Mouse (Mus musculus): Measurements from ENCODE around the gene Gpbp1. TPM values are rescaled to one million over a fixed set of nuclear protein-coding genes. Genes with fewer than 3 reads are reported as not detected.

Gpbp1 gene
- polyA plus RNA-seq, 1 experiment = 53.0 TPM

GRCm38 (mm10) chr13:111491046-111491756 is 1.3 kb upstream of the Gpbp1 start:
- 36% methylated on average over 13 of the region's 13 CpGs for WGBS
- Histone ChIP-seq H3K27ac (ENCODE audit: insufficient read depth, low read length) (no peak overlapping the region), H3K4me1 (ENCODE audit: control insufficient read depth, insufficient read depth, low read length) (no peaks in the 10 kb centered on the region; the same call in 1 of the 2 replicates), H3K4me3 (replicated peaks; ENCODE audit: insufficient read depth, low read depth, low read length) (no peak overlapping the region), H3K27me3 (ENCODE audit: control insufficient read depth, insufficient read depth, low read length) (no peaks in the 10 kb centered on the region)
- no peak for DNase-seq
- TF ChIP-seq POLR2A (IDR thresholded peaks at IDR 0.05; ENCODE audit: borderline replicate concordance, insufficient read depth, low read length) (no peak), CTCF (IDR thresholded peaks at IDR 0.05; ENCODE audit: borderline replicate concordance, insufficient read depth, low read depth, low read length) (no peak)

- peaks cover 2% of the 10 kb centered on the region; the same call in 1 of the 2 replicates for H3K4me1 ChIP-seq (ENCODE audit: control insufficient read depth, insufficient read depth, low read length)
- WGBS = under 1% methylated on average over 18 of the region's 33 CpGs
- no peak for DNase-seq
- peak overlapping the region; percentile 77 for H3K4me3 ChIP-seq (replicated peaks; ENCODE audit: insufficient read depth, low read depth, low read length)
- TF ChIP-seq CTCF (IDR thresholded peaks at IDR 0.05; ENCODE audit: borderline replicate concordance, insufficient read depth, low read depth, low read length) (no peak), POLR2A (IDR thresholded peaks at IDR 0.05; ENCODE audit: borderline replicate concordance, insufficient read depth, low read length) (no peak)
- peak overlapping the region; percentile 90 for H3K27ac ChIP-seq (ENCODE audit: insufficient read depth, low read length)
- no peaks in the 10 kb centered on the region for H3K27me3 ChIP-seq (ENCODE audit: control insufficient read depth, insufficient read depth, low read length)
These were observed 459 bp downstream of the Gpbp1 start for GRCm38 (mm10) chr13:111489502-111489801.

- DNase-seq = peak; percentile 56 to 64
- H3K4me1 ChIP-seq (ENCODE audit: control insufficient read depth, insufficient read depth, low read length) = peaks cover 2% of the 10 kb centered on the region; the same call in 1 of the 2 replicates
- peak overlapping the region; percentile 0; the same call in 1 of the 2 replicates for H3K27ac ChIP-seq (ENCODE audit: insufficient read depth, low read length)
- no peaks in the 10 kb centered on the region for H3K27me3 ChIP-seq (ENCODE audit: control insufficient read depth, insufficient read depth, low read length)
- peak overlapping the region; percentile 77 for H3K4me3 ChIP-seq (replicated peaks; ENCODE audit: insufficient read depth, low read depth, low read length)
- 1% methylated on average over 71 of the region's 98 CpGs for WGBS
- no peak for TF ChIP-seq CTCF (IDR thresholded peaks at IDR 0.05; ENCODE audit: borderline replicate concordance, insufficient read depth, low read depth, low read length)
- no peak for TF ChIP-seq POLR2A (IDR thresholded peaks at IDR 0.05; ENCODE audit: borderline replicate concordance, insufficient read depth, low read length)
These were observed 1.0 kb downstream of the Gpbp1 start for GRCm38 (mm10) chr13:111488651-111489501.

- peaks cover 12% of the 10 kb centered on the region; the same call in 1 of the 2 replicates for H3K4me1 ChIP-seq (ENCODE audit: control insufficient read depth, insufficient read depth, low read length)
- 85% methylated on average over 2 of the region's 2 CpGs for WGBS
- no peak for DNase-seq
These were observed 12.2 kb downstream of the Gpbp1 start for GRCm38 (mm10) chr13:111477695-111478094.

GRCm38 (mm10) chr13:111470562-111471237 is 19.2 kb downstream of the Gpbp1 start:
- Histone ChIP-seq H3K27ac (ENCODE audit: insufficient read depth, low read length) (no peak overlapping the region), H3K4me1 (ENCODE audit: control insufficient read depth, insufficient read depth, low read length) (0 out of 2 replicates have a peak, but pooled peaks cover 3% of the 10 kb centered on the region), H3K4me3 (replicated peaks; ENCODE audit: insufficient read depth, low read depth, low read length) (no peak overlapping the region), H3K27me3 (ENCODE audit: control insufficient read depth, insufficient read depth, low read length) (no peaks in the 10 kb centered on the region)
- DNase-seq = no peak
- no peak for TF ChIP-seq POLR2A (IDR thresholded peaks at IDR 0.05; ENCODE audit: borderline replicate concordance, insufficient read depth, low read length)
- TF ChIP-seq CTCF (IDR thresholded peaks at IDR 0.05; ENCODE audit: borderline replicate concordance, insufficient read depth, low read depth, low read length) = no peak
- 51% methylated on average over 3 of the region's 3 CpGs for WGBS

More at GRCm38 (mm10) chr13:111477695-111478094, 12.2 kb downstream of the Gpbp1 start:
- no peak overlapping the region for H3K4me3 ChIP-seq (replicated peaks; ENCODE audit: insufficient read depth, low read depth, low read length)
- no peak for TF ChIP-seq POLR2A (IDR thresholded peaks at IDR 0.05; ENCODE audit: borderline replicate concordance, insufficient read depth, low read length)
- no peak for TF ChIP-seq CTCF (IDR thresholded peaks at IDR 0.05; ENCODE audit: borderline replicate concordance, insufficient read depth, low read depth, low read length)
- H3K27me3 ChIP-seq (ENCODE audit: control insufficient read depth, insufficient read depth, low read length) = no peaks in the 10 kb centered on the region
- no peak overlapping the region for H3K27ac ChIP-seq (ENCODE audit: insufficient read depth, low read length)

- no peak for TF ChIP-seq CTCF (IDR thresholded peaks at IDR 0.05; ENCODE audit: borderline replicate concordance, insufficient read depth, low read depth, low read length)
- 76% methylated on average over 3 of the region's 3 CpGs for WGBS
- Histone ChIP-seq H3K27me3 (ENCODE audit: control insufficient read depth, insufficient read depth, low read length) (no peaks in the 10 kb centered on the region), H3K27ac (ENCODE audit: insufficient read depth, low read length) (no peak overlapping the region), H3K4me1 (ENCODE audit: control insufficient read depth, insufficient read depth, low read length) (no peaks in the 10 kb centered on the region), H3K4me3 (replicated peaks; ENCODE audit: insufficient read depth, low read depth, low read length) (no peak overlapping the region)
- no peak for DNase-seq
These were observed 22.6 kb downstream of the Gpbp1 start for GRCm38 (mm10) chr13:111467350-111467749.

- Histone ChIP-seq H3K4me3 (replicated peaks; ENCODE audit: insufficient read depth, low read depth, low read length) (no peak overlapping the region), H3K27ac (ENCODE audit: insufficient read depth, low read length) (no peak overlapping the region), H3K27me3 (ENCODE audit: control insufficient read depth, insufficient read depth, low read length) (no peaks in the 10 kb centered on the region), H3K4me1 (ENCODE audit: control insufficient read depth, insufficient read depth, low read length) (no peaks in the 10 kb centered on the region; the same call in 1 of the 2 replicates)
- peak in 1 of 2 experiments; percentile 53 for DNase-seq
- WGBS = 0% methylated on average over 1 of the region's 1 CpGs
- TF ChIP-seq POLR2A (IDR thresholded peaks at IDR 0.05; ENCODE audit: borderline replicate concordance, insufficient read depth, low read length) (no peak), CTCF (IDR thresholded peaks at IDR 0.05; ENCODE audit: borderline replicate concordance, insufficient read depth, low read depth, low read length) (peak; percentile 51)
These were observed 28.5 kb downstream of the Gpbp1 start for GRCm38 (mm10) chr13:111461424-111461823.

Data from cerebellum, adult 2 months (tissue).